Mouse (Mus musculus): ENCODE measurements at regions not wholly inside any gene's neighbourhood (a gene's known extent, or its start where the extent isn't known, plus 50 kb on each side); places are given as distances from the start of the nearest gene placed in this dataset.

- peak; percentile 48; the same call in 1 of the 2 replicates for ATAC-seq
- Histone ChIP-seq H3K27ac (ENCODE audit: low read depth, low read length) (no peak overlapping the region), H3K9ac (ENCODE audit: low read depth, low read length) (no peak overlapping the region), H3K27me3 (replicated peaks; ENCODE audit: control insufficient read depth, insufficient read depth, low read length) (no peaks in the 10 kb centered on the region), H3K36me3 (ENCODE audit: control insufficient read depth, insufficient read depth, low read length) (no peaks in the 10 kb centered on the region), H3K4me2 (ENCODE audit: low read length) (no peak overlapping the region), H3K4me3 (ENCODE audit: low read length) (no peak overlapping the region), H3K9me3 (ENCODE audit: control insufficient read depth, low read length) (no peaks in the 10 kb centered on the region), H3K4me1 (ENCODE audit: control insufficient read depth, insufficient read depth, low read depth, low read length) (no peaks in the 10 kb centered on the region)
- WGBS, result 49% methylated on average over 9 of the region's 9 CpGs
These were observed 85.0 kb upstream of the Iqcj start for GRCm38 (mm10) chr3:67806847-67807601.

- peaks cover 3% of the 10 kb centered on the region for H3K9me3 ChIP-seq (ENCODE audit: control insufficient read depth, low read length)
- no peak for ATAC-seq
- H3K27ac ChIP-seq (ENCODE audit: low read depth, low read length), result no peak overlapping the region
- H3K27me3 ChIP-seq (replicated peaks; ENCODE audit: control insufficient read depth, insufficient read depth, low read length), result no peaks in the 10 kb centered on the region
- H3K4me2 ChIP-seq (ENCODE audit: low read length), result no peak overlapping the region
- no peak overlapping the region for H3K9ac ChIP-seq (ENCODE audit: low read depth, low read length)
- no peaks in the 10 kb centered on the region for H3K36me3 ChIP-seq (ENCODE audit: control insufficient read depth, insufficient read depth, low read length)
- WGBS, result 79% methylated on average over 2 of the region's 2 CpGs
- no peaks in the 10 kb centered on the region for H3K4me1 ChIP-seq (ENCODE audit: control insufficient read depth, insufficient read depth, low read depth, low read length)
- H3K4me3 ChIP-seq (ENCODE audit: low read length), result no peak overlapping the region
These were observed 63.9 kb upstream of the Iqcj start for GRCm38 (mm10) chr3:67828156-67828555.

- H3K4me3 ChIP-seq (ENCODE audit: low read length), result no peak overlapping the region
- no peak overlapping the region for H3K9ac ChIP-seq (ENCODE audit: low read depth, low read length)
- peak; percentile 73 for ATAC-seq
- H3K36me3 ChIP-seq (ENCODE audit: control insufficient read depth, insufficient read depth, low read length), result no peaks in the 10 kb centered on the region
- 55% methylated on average over 4 of the region's 4 CpGs for WGBS
- H3K27ac ChIP-seq (ENCODE audit: low read depth, low read length), result no peak overlapping the region
- no peaks in the 10 kb centered on the region for H3K27me3 ChIP-seq (replicated peaks; ENCODE audit: control insufficient read depth, insufficient read depth, low read length)
- H3K9me3 ChIP-seq (ENCODE audit: control insufficient read depth, low read length), result no peaks in the 10 kb centered on the region
- H3K4me2 ChIP-seq (ENCODE audit: low read length), result no peak overlapping the region
- H3K4me1 ChIP-seq (ENCODE audit: control insufficient read depth, insufficient read depth, low read depth, low read length), result no peaks in the 10 kb centered on the region
These were observed 58.9 kb upstream of the Iqcj start for GRCm38 (mm10) chr3:67833041-67833663.
